Mouse (Mus musculus) midbrain, embryonic 11.5 days (tissue): ENCODE measurements at regions not wholly inside any gene's neighbourhood (a gene's known extent, or its start where the extent isn't known, plus 50 kb on each side); places are given as distances from the start of the nearest gene placed in this dataset.
"Not testable (repeated sequence)": the region's sequence is repeated elsewhere in the genome, so short reads cannot be mapped to it uniquely, and the experiment has no call there.

ENCODE experiments used
- ATAC-seq: fragments of 200-750 bp; cut with Nextera tagmentation; 2 replicates; pipeline ENCODE4 v1.8.0; 2017; ENCODE audit warnings: moderate TSS enrichment, moderate library complexity; ENCODE audit not compliant: low FRiP score
- DNase-seq: peaks from one replicate; pipeline ENCODE4 v3.0.0; 2015; ENCODE audit warnings: low spot score; ENCODE audit errors: missing footprints
- H3K27ac ChIP-seq: fragments of 300-500 bp; sonication (generic); 2 replicates; pipeline ENCODE4 v1.5.1; 2014; ENCODE audit warnings: low read depth, low read length
- H3K27me3 ChIP-seq: fragments of 300-500 bp; sonication (generic); 2 replicates; pipeline ENCODE4 v1.6.1; 2014; ENCODE audit warnings: mild to moderate bottlenecking, low read length, moderate library complexity, mixed read lengths; ENCODE audit not compliant: control insufficient read depth, insufficient read depth
- H3K36me3 ChIP-seq: fragments of 300-500 bp; sonication (generic); 2 replicates; pipeline ENCODE4 v1.6.1; 2014; ENCODE audit warnings: mild to moderate bottlenecking, low read length, moderate library complexity, mixed read lengths; ENCODE audit not compliant: control insufficient read depth, insufficient read depth
- H3K4me1 ChIP-seq: fragments of 300-500 bp; sonication (generic); 2 replicates; pipeline ENCODE4 v1.6.1; 2014; ENCODE audit warnings: low read length; ENCODE audit not compliant: control insufficient read depth, insufficient read depth
- H3K4me2 ChIP-seq: fragments of 300-500 bp; sonication (generic); 2 replicates; pipeline ENCODE4 v1.6.1; 2014; ENCODE audit warnings: mild to moderate bottlenecking, moderate library complexity
- H3K4me3 ChIP-seq: fragments of 300-500 bp; sonication (generic); 2 replicates; pipeline ENCODE4 v1.5.1; 2014; ENCODE audit warnings: low read depth, low read length
- H3K9ac ChIP-seq: fragments of 300-500 bp; sonication (generic); 2 replicates; pipeline ENCODE4 v1.6.1; 2014; ENCODE audit warnings: low read length
- H3K9me3 ChIP-seq: fragments of 300-500 bp; sonication (generic); 2 replicates; pipeline ENCODE4 v1.6.1; 2016; ENCODE audit warnings: low read length; ENCODE audit not compliant: control insufficient read depth
- WGBS: fragments of 180-500 bp; shearing (Covaris S2); extraction: QIAGEN DNeasy Blood & Tissue Kit; methylation state at CpG from one replicate; pipeline ENCODE4 v1.1.7; 2014; 5-methylcytosine and 5-hydroxymethylcytosine counted together

- Histone ChIP-seq H3K27ac (no peak overlapping the region), H3K4me1 (no peaks in the 10 kb centered on the region), H3K9ac (no peak overlapping the region), H3K4me3 (no peak overlapping the region), H3K36me3 (no peaks in the 10 kb centered on the region), H3K9me3 (no peaks in the 10 kb centered on the region), H3K27me3 (no peaks in the 10 kb centered on the region), H3K4me2 (no peak overlapping the region)
- DNase-seq (peak; percentile 23), ATAC-seq (no peak)
- 86% methylated on average over 4 of the region's 4 CpGs for WGBS
Measured at GRCm38 (mm10) chr6:6316725-6317124, 99.8 kb upstream of the Slc25a13 start.

- Histone ChIP-seq H3K9me3 (no peaks in the 10 kb centered on the region), H3K4me2 (no peak overlapping the region), H3K4me3 (no peak overlapping the region), H3K27me3 (no peaks in the 10 kb centered on the region), H3K27ac (no peak overlapping the region), H3K9ac (no peak overlapping the region), H3K4me1 (no peaks in the 10 kb centered on the region), H3K36me3 (no peaks in the 10 kb centered on the region)
- DNase-seq (peak; percentile 21), ATAC-seq (no peak)
- 82% methylated on average over 6 of the region's 6 CpGs for WGBS
Measured at GRCm38 (mm10) chr6:6313171-6313570, 96.2 kb upstream of the Slc25a13 start.

- no peak overlapping the region for H3K4me3 ChIP-seq
- DNase-seq (no peak), ATAC-seq (no peak)
- H3K27me3 ChIP-seq: no peaks in the 10 kb centered on the region
- no peaks in the 10 kb centered on the region for H3K36me3 ChIP-seq
- no peak overlapping the region for H3K4me2 ChIP-seq
- no peaks in the 10 kb centered on the region for H3K9me3 ChIP-seq
- H3K27ac ChIP-seq: no peak overlapping the region
- no peaks in the 10 kb centered on the region for H3K4me1 ChIP-seq
- H3K9ac ChIP-seq: no peak overlapping the region
- 92% methylated on average over 3 of the region's 3 CpGs for WGBS
Measured at GRCm38 (mm10) chr6:6310213-6310612, 93.2 kb upstream of the Slc25a13 start.

- Histone ChIP-seq H3K36me3 (no peaks in the 10 kb centered on the region), H3K4me3 (no peak overlapping the region), H3K9me3 (no peaks in the 10 kb centered on the region), H3K9ac (no peak overlapping the region), H3K27ac (no peak overlapping the region), H3K27me3 (no peaks in the 10 kb centered on the region), H3K4me1 (no peaks in the 10 kb centered on the region), H3K4me2 (no peak overlapping the region)
- no peak for ATAC-seq
- no peak for DNase-seq
- 89% methylated on average over 2 of the region's 2 CpGs for WGBS
Measured at GRCm38 (mm10) chr6:6307618-6308017, 90.6 kb upstream of the Slc25a13 start.

GRCm38 (mm10) chr6:6303767-6304166 is 86.8 kb upstream of the Slc25a13 start:
- DNase-seq (no peak), ATAC-seq (no peak)
- H3K9ac ChIP-seq: no peak overlapping the region
- H3K4me2 ChIP-seq: no peak overlapping the region
- no peak overlapping the region for H3K27ac ChIP-seq
- H3K4me3 ChIP-seq: no peak overlapping the region
- no peaks in the 10 kb centered on the region for H3K4me1 ChIP-seq
- H3K27me3 ChIP-seq: no peaks in the 10 kb centered on the region
- no peaks in the 10 kb centered on the region for H3K36me3 ChIP-seq
- 21% methylated on average over 5 of the region's 5 CpGs for WGBS
- H3K9me3 ChIP-seq: no peaks in the 10 kb centered on the region

- H3K27me3 ChIP-seq: no peaks in the 10 kb centered on the region
- no peak overlapping the region for H3K9ac ChIP-seq
- no peak overlapping the region for H3K4me3 ChIP-seq
- H3K4me1 ChIP-seq: no peaks in the 10 kb centered on the region
- peak; percentile 69 for DNase-seq
- no peak for ATAC-seq
- H3K27ac ChIP-seq: no peak overlapping the region
- H3K4me2 ChIP-seq: no peak overlapping the region
- no peaks in the 10 kb centered on the region for H3K9me3 ChIP-seq
- 92% methylated on average over 6 of the region's 6 CpGs for WGBS
- no peaks in the 10 kb centered on the region for H3K36me3 ChIP-seq
Measured at GRCm38 (mm10) chr6:6301001-6301510, 84.1 kb upstream of the Slc25a13 start.

- peak; percentile 37 for DNase-seq
- H3K9ac ChIP-seq: no peak overlapping the region
Measured at GRCm38 (mm10) chr6:6298867-6299852, 82.2 kb upstream of the Slc25a13 start.

GRCm38 (mm10) chr6:6295551-6295950 is 78.6 kb upstream of the Slc25a13 start:
- not testable (repeated sequence) for ATAC-seq, H3K9me3 ChIP-seq, H3K36me3 ChIP-seq, H3K4me2 ChIP-seq, H3K4me3 ChIP-seq, H3K27me3 ChIP-seq, H3K27ac ChIP-seq, H3K4me1 ChIP-seq, H3K9ac ChIP-seq, DNase-seq
- WGBS: 87% methylated on average over 2 of the region's 2 CpGs

More at GRCm38 (mm10) chr6:6298867-6299852, 82.2 kb upstream of the Slc25a13 start:
- Histone ChIP-seq H3K27ac (no peak overlapping the region), H3K4me2 (no peak overlapping the region), H3K27me3 (no peaks in the 10 kb centered on the region), H3K4me1 (no peaks in the 10 kb centered on the region), H3K4me3 (no peak overlapping the region), H3K36me3 (no peaks in the 10 kb centered on the region), H3K9me3 (no peaks in the 10 kb centered on the region)
- WGBS: 76% methylated on average over 14 of the region's 14 CpGs
- no peak for ATAC-seq

- ATAC-seq (no peak), DNase-seq (no peak)
- Histone ChIP-seq H3K4me2 (no peak overlapping the region), H3K9ac (no peak overlapping the region), H3K36me3 (no peaks in the 10 kb centered on the region), H3K9me3 (no peaks in the 10 kb centered on the region), H3K27ac (no peak overlapping the region), H3K27me3 (no peaks in the 10 kb centered on the region), H3K4me1 (no peaks in the 10 kb centered on the region), H3K4me3 (no peak overlapping the region)
- WGBS: 67% methylated on average over 3 of the region's 3 CpGs
Measured at GRCm38 (mm10) chr6:6291781-6292180, 74.8 kb upstream of the Slc25a13 start.
